8 mouse cellular contexts compared by ENCODE assay signal in the genomic region with DNA sequence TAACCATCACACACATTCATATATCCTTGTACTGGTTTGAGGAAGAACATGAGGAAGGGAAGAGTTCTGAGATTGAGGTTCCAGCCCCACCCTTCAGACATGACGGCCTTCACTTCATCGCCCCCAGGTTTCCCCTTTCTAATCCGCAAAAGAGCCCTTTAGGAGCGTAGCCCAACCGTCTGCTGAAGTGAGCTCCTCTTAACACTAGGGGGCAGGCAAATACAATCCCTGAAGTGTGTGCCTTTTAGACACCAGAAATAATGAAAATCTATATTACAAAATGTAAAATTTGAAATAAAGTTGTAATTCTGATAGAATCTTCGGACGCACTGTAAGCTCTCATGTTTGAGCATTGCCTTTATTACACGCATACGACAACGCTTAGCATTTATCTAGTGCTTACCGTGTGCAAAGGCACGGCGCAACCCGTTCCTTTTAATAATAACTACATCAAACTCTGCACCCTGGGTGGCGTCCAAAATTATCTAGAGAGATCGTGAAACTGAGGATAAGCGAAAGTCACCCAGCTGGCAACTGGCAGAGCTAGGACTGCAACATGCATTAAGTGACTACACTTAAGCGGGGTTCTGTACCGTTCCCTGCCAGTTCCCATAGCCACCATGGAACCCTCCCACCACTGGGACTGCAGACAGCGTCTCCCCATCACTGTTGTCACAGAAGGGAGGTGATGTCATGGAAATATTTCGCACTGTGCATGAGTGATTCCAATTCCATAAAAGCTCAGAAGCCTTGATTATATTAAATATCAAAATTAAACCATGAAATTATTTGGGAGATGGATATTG.
DNase-seq lines count a peak whose midpoint lies in the region; ATAC-seq lines count a peak whose summit lies in the region.

No protein-coding gene starts in this region.

- intact Hi-C loops in heart, postnatal 10 days (cut with DNase I) = loop anchor here (1.0 to 10.0 kb wide), 4 partner anchors 164 to 1045 kb away; no protein-coding TSS in a partner anchor
- intact Hi-C loops in left cerebral cortex, postnatal 4 days (cut with DNase I) = loop anchor here (2.0 to 10.0 kb wide), 4 partner anchors 78 to 1036 kb away; partner anchors contain the start of gene Kctd12

- no peak overlapping the region for H3K27ac ChIP-seq in heart, embryonic 11.5 days (ENCODE audit: low read depth, low read length)
- H3K27ac ChIP-seq in hindbrain, embryonic 12.5 days = no peak overlapping the region
- H3K27ac ChIP-seq in neural tube, embryonic 14.5 days (ENCODE audit: low read depth, low read length) = no peak overlapping the region

- no peaks in the 10 kb centered on the region for H3K36me3 ChIP-seq in heart, embryonic 11.5 days (ENCODE audit: control insufficient read depth, insufficient read depth, low read length)
- H3K36me3 ChIP-seq in hindbrain, embryonic 12.5 days = no peaks in the 10 kb centered on the region
- H3K36me3 ChIP-seq in neural tube, embryonic 14.5 days (ENCODE audit: control insufficient read depth, insufficient read depth, low read length) = no peaks in the 10 kb centered on the region

- H3K27me3 ChIP-seq in heart, embryonic 11.5 days (ENCODE audit: control insufficient read depth, insufficient read depth, low read length) = no peaks in the 10 kb centered on the region
- no peaks in the 10 kb centered on the region for H3K27me3 ChIP-seq in hindbrain, embryonic 12.5 days
- H3K27me3 ChIP-seq in neural tube, embryonic 14.5 days (ENCODE audit: control insufficient read depth, insufficient read depth, low read length) = no peaks in the 10 kb centered on the region

- H3K4me1 ChIP-seq in heart, embryonic 11.5 days (ENCODE audit: control insufficient read depth, insufficient read depth, low read length) = no peaks in the 10 kb centered on the region
- no peaks in the 10 kb centered on the region; the same call in 1 of the 2 replicates for H3K4me1 ChIP-seq in hindbrain, embryonic 12.5 days
- H3K4me1 ChIP-seq in neural tube, embryonic 14.5 days (ENCODE audit: control insufficient read depth, insufficient read depth, low read length) = no peaks in the 10 kb centered on the region; the same call in 1 of the 2 replicates

- H3K9ac ChIP-seq in heart, embryonic 11.5 days (ENCODE audit: low read depth, low read length) = no peak overlapping the region
- H3K9ac ChIP-seq in hindbrain, embryonic 12.5 days = no peak overlapping the region
- H3K9ac ChIP-seq in neural tube, embryonic 14.5 days (replicated peaks; ENCODE audit: low read depth, low read length) = no peak overlapping the region

- DNase-seq in heart, postnatal 10 days = peak; percentile 47 to 63
- DNase-seq in NIH3T3 (ENCODE audit: low read depth) = peak; percentile 50
- DNase-seq in embryo, embryonic 11.5 days (ENCODE audit: low read depth, low spot score) = peak; percentile 20
- peak; percentile 40 for DNase-seq in left cerebral cortex, postnatal 4 days
- no peak for DNase-seq in Muller cell, postnatal 12 days (ENCODE audit: inconsistent ontology term)

- no peaks in the 10 kb centered on the region for H3K9me3 ChIP-seq in heart, embryonic 11.5 days (replicated peaks; ENCODE audit: control insufficient read depth, low read length)
- no peaks in the 10 kb centered on the region for H3K9me3 ChIP-seq in hindbrain, embryonic 12.5 days (replicated peaks)
- H3K9me3 ChIP-seq in neural tube, embryonic 14.5 days (ENCODE audit: control insufficient read depth, low read length) = no peaks in the 10 kb centered on the region

- no peak overlapping the region for H3K4me3 ChIP-seq in heart, embryonic 11.5 days (ENCODE audit: low read depth, low read length)
- H3K4me3 ChIP-seq in hindbrain, embryonic 12.5 days = no peak overlapping the region
- H3K4me3 ChIP-seq in neural tube, embryonic 14.5 days (ENCODE audit: low read depth, low read length) = no peak overlapping the region

- no peak overlapping the region for H3K4me2 ChIP-seq in heart, embryonic 11.5 days
- no peak overlapping the region for H3K4me2 ChIP-seq in hindbrain, embryonic 12.5 days (replicated peaks)
- no peak overlapping the region for H3K4me2 ChIP-seq in neural tube, embryonic 14.5 days (ENCODE audit: low read depth, low read length)

- 50% methylated on average over 21 of the region's 21 CpGs for WGBS in heart, embryonic 11.5 days (ENCODE audit: insufficient replicate concordance)
- 60% methylated on average over 21 of the region's 21 CpGs for WGBS in hindbrain, embryonic 12.5 days
- WGBS in neural tube, embryonic 14.5 days = 56% methylated on average over 21 of the region's 21 CpGs

- ATAC-seq in heart, embryonic 11.5 days (replicated peaks; ENCODE audit: insufficient number of reproducible peaks, low FRiP score, low TSS enrichment) = no peak
- peak; percentile 61; the same call in 1 of the 2 replicates for ATAC-seq in hindbrain, embryonic 12.5 days (ENCODE audit: low FRiP score)
- ATAC-seq in neural tube, embryonic 14.5 days (ENCODE audit: low read depth) = peak; percentile 68
